Mouse (Mus musculus): ENCODE data around the gene Igtp. TPM values are rescaled to one million over a fixed set of nuclear protein-coding genes. Genes with fewer than 3 reads are reported as not detected.
A peak's percentile ranks its signal among the peaks of the same experiment; 100 is the strongest.

The Igtp gene
- polyA plus RNA-seq, 1 experiment from 2014 or later: 5.2 TPM

DNA sequence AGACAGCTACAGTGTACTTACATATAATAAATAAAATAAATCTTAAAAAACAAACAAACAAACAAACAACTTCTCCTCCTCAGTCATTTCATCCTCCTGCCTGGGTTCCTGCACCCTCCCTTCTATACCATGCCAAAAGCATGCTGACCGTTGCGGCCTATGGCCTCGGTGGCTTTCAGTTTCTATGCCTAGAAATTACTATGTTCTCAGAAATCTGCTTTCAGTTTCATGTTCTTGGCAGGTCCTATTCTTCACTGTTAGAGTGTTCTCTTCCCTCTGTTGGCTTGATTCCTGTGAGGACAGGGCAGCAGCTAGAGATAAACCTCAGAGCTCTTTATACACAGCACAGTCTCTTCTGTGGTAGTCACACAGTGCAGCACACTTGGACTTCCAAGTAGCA is 15.8 kb upstream of the Igtp start:
- no peak overlapping the region for H3K4me3 ChIP-seq
- ATAC-seq (ENCODE audit: borderline replicate concordance, extremely low read depth, low FRiP score, low TSS enrichment): no peak
- H3K9ac ChIP-seq: no peak overlapping the region
- no peaks in the 10 kb centered on the region for H3K27me3 ChIP-seq
- H3K4me2 ChIP-seq: no peak overlapping the region
- H3K27ac ChIP-seq: no peak overlapping the region
- H3K9me3 ChIP-seq: no peaks in the 10 kb centered on the region
- H3K36me3 ChIP-seq: peaks cover 3% of the 10 kb centered on the region; the same call in 1 of the 2 replicates
- WGBS: 95% methylated on average over 3 of the region's 3 CpGs
- H3K4me1 ChIP-seq: no peaks in the 10 kb centered on the region

- no peak overlapping the region for H3K4me3 ChIP-seq
- H3K4me2 ChIP-seq: no peak overlapping the region
- H3K36me3 ChIP-seq: no peaks in the 10 kb centered on the region
- no peaks in the 10 kb centered on the region for H3K9me3 ChIP-seq
- H3K27ac ChIP-seq: no peak overlapping the region
- H3K27me3 ChIP-seq: no peaks in the 10 kb centered on the region
- H3K4me1 ChIP-seq: peaks cover 6% of the 10 kb centered on the region; the same call in 1 of the 2 replicates
- WGBS: 90% methylated on average over 6 of the region's 6 CpGs
- no peak overlapping the region for H3K9ac ChIP-seq
- ATAC-seq (ENCODE audit: borderline replicate concordance, extremely low read depth, low FRiP score, low TSS enrichment): no peak
Observed at GRCm38 (mm10) chr11:58189675-58190074, 9.7 kb upstream of the Igtp start.

- no peak for ATAC-seq (ENCODE audit: borderline replicate concordance, extremely low read depth, low FRiP score, low TSS enrichment)
- Histone ChIP-seq H3K4me1 (peaks cover 6% of the 10 kb centered on the region; the same call in 1 of the 2 replicates), H3K9me3 (no peaks in the 10 kb centered on the region), H3K27ac (0 out of 2 replicates have a peak overlapping the region, but pooled peaks have one; percentile 21), H3K4me3 (no peak overlapping the region), H3K4me2 (no peak overlapping the region), H3K27me3 (no peaks in the 10 kb centered on the region), H3K9ac (no peak overlapping the region), H3K36me3 (no peaks in the 10 kb centered on the region)
- 50% methylated on average over 3 of the region's 3 CpGs for WGBS
Observed at GRCm38 (mm10) chr11:58193326-58193725, 6.0 kb upstream of the Igtp start.

GRCm38 (mm10) chr11:58193860-58194520 is 5.4 kb upstream of the Igtp start:
- Histone ChIP-seq H3K27ac (no peak overlapping the region), H3K4me1 (peaks cover 6% of the 10 kb centered on the region; the same call in 1 of the 2 replicates), H3K4me2 (no peak overlapping the region), H3K4me3 (no peak overlapping the region), H3K9ac (no peak overlapping the region), H3K9me3 (no peaks in the 10 kb centered on the region), H3K36me3 (no peaks in the 10 kb centered on the region), H3K27me3 (no peaks in the 10 kb centered on the region)
- WGBS: 26% methylated on average over 4 of the region's 4 CpGs
- ATAC-seq (ENCODE audit: borderline replicate concordance, extremely low read depth, low FRiP score, low TSS enrichment): no peak

- H3K4me3 ChIP-seq: peak overlapping the region; percentile 72
- no peaks in the 10 kb centered on the region for H3K27me3 ChIP-seq
- peaks cover 4% of the 10 kb centered on the region; the same call in 1 of the 2 replicates for H3K4me1 ChIP-seq
- WGBS: 78% methylated on average over 4 of the region's 4 CpGs
- peak overlapping the region; percentile 68 for H3K4me2 ChIP-seq
- H3K9me3 ChIP-seq: no peaks in the 10 kb centered on the region
- no peak overlapping the region for H3K27ac ChIP-seq
- H3K9ac ChIP-seq: no peak overlapping the region
- no peak for ATAC-seq (ENCODE audit: borderline replicate concordance, extremely low read depth, low FRiP score, low TSS enrichment)
- H3K36me3 ChIP-seq: no peaks in the 10 kb centered on the region
Observed at GRCm38 (mm10) chr11:58198663-58199062, 693 bp upstream of the Igtp start.

GRCm38 (mm10) chr11:58200226-58200625 is 870 bp downstream of the Igtp start:
- WGBS: 82% methylated on average over 4 of the region's 4 CpGs
- no peak overlapping the region for H3K4me3 ChIP-seq
- ATAC-seq (ENCODE audit: borderline replicate concordance, extremely low read depth, low FRiP score, low TSS enrichment): no peak
- H3K36me3 ChIP-seq: no peaks in the 10 kb centered on the region
- no peak overlapping the region for H3K27ac ChIP-seq
- H3K27me3 ChIP-seq: no peaks in the 10 kb centered on the region
- peak overlapping the region; percentile 68; the same call in 1 of the 2 replicates for H3K4me2 ChIP-seq
- H3K9ac ChIP-seq: no peak overlapping the region
- H3K4me1 ChIP-seq: no peaks in the 10 kb centered on the region
- no peaks in the 10 kb centered on the region for H3K9me3 ChIP-seq

- Histone ChIP-seq H3K27me3 (no peaks in the 10 kb centered on the region), H3K27ac (no peak overlapping the region), H3K4me3 (no peak overlapping the region), H3K9me3 (no peaks in the 10 kb centered on the region), H3K36me3 (no peaks in the 10 kb centered on the region), H3K4me1 (no peaks in the 10 kb centered on the region), H3K9ac (no peak overlapping the region), H3K4me2 (no peak overlapping the region)
- no peak for ATAC-seq (ENCODE audit: borderline replicate concordance, extremely low read depth, low FRiP score, low TSS enrichment)
- WGBS: 81% methylated on average over 12 of the region's 12 CpGs
Observed at GRCm38 (mm10) chr11:58201052-58201451, 1.7 kb downstream of the Igtp start.

GRCm38 (mm10) chr11:58210321-58210886 is 11.0 kb downstream of the Igtp start:
- no peaks in the 10 kb centered on the region for H3K4me1 ChIP-seq
- H3K4me3 ChIP-seq: no peak overlapping the region
- no peak for ATAC-seq (ENCODE audit: borderline replicate concordance, extremely low read depth, low FRiP score, low TSS enrichment)
- H3K4me2 ChIP-seq: no peak overlapping the region
- no peak overlapping the region for H3K9ac ChIP-seq
- H3K27ac ChIP-seq: no peak overlapping the region
- no peaks in the 10 kb centered on the region for H3K27me3 ChIP-seq
- H3K9me3 ChIP-seq: no peaks in the 10 kb centered on the region
- WGBS: 81% methylated on average over 1 of the region's 1 CpGs
- H3K36me3 ChIP-seq: no peaks in the 10 kb centered on the region

GRCm38 (mm10) chr11:58211062-58211681 is 11.8 kb downstream of the Igtp start:
- WGBS: 26% methylated on average over 9 of the region's 9 CpGs
- H3K4me2 ChIP-seq: no peak overlapping the region

DNA sequence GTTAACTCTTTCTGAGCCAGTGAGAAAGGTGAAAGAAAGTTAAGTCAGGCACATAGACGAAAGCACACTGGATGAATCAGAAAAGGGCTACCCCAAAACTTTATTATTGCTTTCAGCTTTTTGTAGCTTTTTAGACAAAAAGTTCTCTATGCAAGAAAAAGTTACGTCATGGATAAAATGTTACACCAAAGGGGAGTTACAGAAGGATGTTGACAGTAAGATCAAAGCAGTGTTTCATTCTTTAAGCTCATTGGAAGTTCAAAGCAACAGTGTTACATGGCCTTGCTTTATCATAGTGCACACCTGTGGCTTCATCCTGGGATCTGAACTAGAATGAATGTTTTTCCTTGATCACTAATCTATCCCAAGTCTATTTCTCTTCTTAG is 12.3 kb downstream of the Igtp start:
- ATAC-seq (ENCODE audit: borderline replicate concordance, extremely low read depth, low FRiP score, low TSS enrichment): no peak
- Histone ChIP-seq H3K9me3 (no peaks in the 10 kb centered on the region), H3K27ac (no peak overlapping the region), H3K27me3 (no peaks in the 10 kb centered on the region), H3K9ac (no peak overlapping the region), H3K4me3 (no peak overlapping the region), H3K4me1 (peaks cover 6% of the 10 kb centered on the region; the same call in 1 of the 2 replicates), H3K4me2 (no peak overlapping the region), H3K36me3 (no peaks in the 10 kb centered on the region)
- 25% methylated on average over 2 of the region's 2 CpGs for WGBS

More at GRCm38 (mm10) chr11:58211062-58211681, 11.8 kb downstream of the Igtp start:
- Histone ChIP-seq H3K27ac (no peak overlapping the region), H3K4me3 (no peak overlapping the region), H3K9ac (no peak overlapping the region), H3K27me3 (no peaks in the 10 kb centered on the region), H3K9me3 (no peaks in the 10 kb centered on the region), H3K36me3 (no peaks in the 10 kb centered on the region), H3K4me1 (peaks cover 5% of the 10 kb centered on the region; the same call in 1 of the 2 replicates)
- no peak for ATAC-seq (ENCODE audit: borderline replicate concordance, extremely low read depth, low FRiP score, low TSS enrichment)

- WGBS: 76% methylated on average over 7 of the region's 7 CpGs
- Histone ChIP-seq H3K27me3 (no peaks in the 10 kb centered on the region), H3K4me1 (peaks cover 6% of the 10 kb centered on the region; the same call in 1 of the 2 replicates), H3K9me3 (no peaks in the 10 kb centered on the region), H3K4me2 (peak overlapping the region; percentile 65; the same call in 1 of the 2 replicates), H3K27ac (no peak overlapping the region), H3K4me3 (no peak overlapping the region; the same call in 1 of the 2 replicates), H3K36me3 (no peaks in the 10 kb centered on the region), H3K9ac (no peak overlapping the region)
- ATAC-seq (ENCODE audit: borderline replicate concordance, extremely low read depth, low FRiP score, low TSS enrichment): no peak
Observed at GRCm38 (mm10) chr11:58213673-58214342, 14.5 kb downstream of the Igtp start.

All from lung, embryonic 15.5 days (tissue).